Mouse (Mus musculus) limb, embryonic 15.5 days (tissue): ENCODE measurements around the gene Treml1. TPM values are rescaled to one million over a fixed set of nuclear protein-coding genes. Genes with fewer than 3 reads are reported as not detected.
"Not testable (repeated sequence)": the region's sequence is repeated elsewhere in the genome, so short reads cannot be mapped to it uniquely, and the experiment has no call there.

ENCODE experiments used
- ATAC-seq: fragments of 200-750 bp; cut with Nextera tagmentation; 2 replicates; pipeline ENCODE4 v1.8.0; 2017; ENCODE audit warnings: low read depth, moderate TSS enrichment; ENCODE audit not compliant: insufficient number of reproducible peaks, low FRiP score, low TSS enrichment
- H3K27ac ChIP-seq: fragments of 300-500 bp; sonication (generic); 2 replicates; pipeline ENCODE4 v1.5.1; 2015; ENCODE audit warnings: moderate library complexity, mild to moderate bottlenecking, inconsistent platforms
- H3K27me3 ChIP-seq: fragments of 300-500 bp; sonication (generic); 2 replicates; pipeline ENCODE4 v1.6.1; 2015; ENCODE audit warnings: inconsistent platforms
- H3K36me3 ChIP-seq: fragments of 300-500 bp; sonication (generic); 2 replicates; pipeline ENCODE4 v1.6.1; 2015; ENCODE audit warnings: inconsistent platforms
- H3K4me1 ChIP-seq: fragments of 300-500 bp; sonication (generic); 2 replicates; pipeline ENCODE4 v1.6.1; 2015; ENCODE audit warnings: inconsistent platforms
- H3K4me2 ChIP-seq: fragments of 300-500 bp; sonication (generic); 2 replicates; pipeline ENCODE4 v1.6.1; 2015; ENCODE audit warnings: mild to moderate bottlenecking, inconsistent platforms
- H3K4me3 ChIP-seq: fragments of 300-500 bp; sonication (generic); 2 replicates; pipeline ENCODE4 v1.5.1; 2015; ENCODE audit warnings: mild to moderate bottlenecking, inconsistent platforms
- H3K9ac ChIP-seq: fragments of 300-500 bp; sonication (generic); 2 replicates; pipeline ENCODE4 v1.6.1; 2015; ENCODE audit warnings: inconsistent platforms
- H3K9me3 ChIP-seq: fragments of 300-500 bp; sonication (generic); 2 replicates; pipeline ENCODE4 v1.6.1; 2016; ENCODE audit warnings: inconsistent platforms
- WGBS: fragments of 180-500 bp; shearing (Covaris S2); methylation state at CpG from one replicate; pipeline ENCODE4 v1.1.7; 2015; 5-methylcytosine and 5-hydroxymethylcytosine counted together
- polyA plus RNA-seq: library from polyadenylated mRNA; unstranded; fragments of >200 nt; fragmentation: Nextera tagmentation; extraction: Ambion mirVana; gene quantifications from 2 replicates; pipeline ENCODE4 v1.2.1, GENCODE M21; 2015

Treml1 gene
- 0.48 and 0.83 TPM in 2 replicates for polyA plus RNA-seq

DNA sequence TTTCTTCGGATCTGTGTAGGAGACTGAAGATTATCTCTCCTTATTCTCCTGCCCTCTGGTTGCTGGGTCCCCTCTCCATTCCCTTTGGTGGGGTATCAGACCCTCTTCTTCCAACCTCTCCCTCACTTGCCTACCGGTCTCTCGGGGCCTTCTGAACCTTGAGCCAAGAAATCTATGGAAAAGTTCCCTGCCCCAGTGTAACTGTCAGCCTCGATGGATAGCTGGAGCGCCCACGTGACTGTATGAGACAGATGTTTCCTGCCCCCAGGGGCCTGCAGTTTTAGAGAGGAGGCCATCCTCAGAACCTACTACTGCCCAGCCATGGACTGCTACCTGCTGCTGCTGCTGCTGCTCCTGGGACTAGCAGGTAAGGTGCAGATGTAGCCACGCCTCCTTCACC is at the start of gene Treml1:
Gene Treml1 (plus strand): TSS at position 301 of the 400 bp plus-strand sequence.
- H3K4me3 ChIP-seq, result no peak within 1 kb of the TSS
- H3K9ac ChIP-seq, result no peak within 1 kb of the TSS
- H3K9me3 ChIP-seq, result no peaks in the 10 kb centered on the region
- ATAC-seq, result peak; percentile 36; the same call in 1 of the 2 replicates
- H3K4me2 ChIP-seq, result no peak within 1 kb of the TSS
- no peak within 1 kb of the TSS for H3K27ac ChIP-seq
- H3K27me3 ChIP-seq, result no peaks in the 10 kb centered on the region
- no peaks in the 10 kb centered on the region for H3K36me3 ChIP-seq
- H3K4me1 ChIP-seq, result no peaks in the 10 kb centered on the region
- 70% methylated on average over 7 of the region's 7 CpGs for WGBS

DNA sequence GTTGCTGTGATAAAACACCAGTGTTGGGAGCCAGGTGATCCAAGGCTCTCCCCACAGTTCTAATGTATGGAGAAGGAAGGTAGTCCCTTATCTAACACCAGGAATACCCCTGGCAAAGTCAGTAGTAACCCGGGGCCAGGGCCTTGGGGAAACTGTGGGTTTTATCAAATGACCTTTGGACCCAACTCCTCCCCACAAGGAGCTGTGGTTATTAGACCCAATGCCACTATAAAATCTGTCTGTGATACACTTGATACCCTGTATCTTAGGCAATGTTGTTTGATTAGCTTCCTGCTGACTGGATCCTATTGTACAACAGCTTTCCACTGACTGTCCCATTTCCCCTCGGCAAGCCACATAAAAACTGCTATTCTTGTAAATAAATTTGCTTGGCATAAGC is 47.6 kb upstream of the Treml1 start:
- no peak overlapping the region for H3K4me2 ChIP-seq

DNA sequence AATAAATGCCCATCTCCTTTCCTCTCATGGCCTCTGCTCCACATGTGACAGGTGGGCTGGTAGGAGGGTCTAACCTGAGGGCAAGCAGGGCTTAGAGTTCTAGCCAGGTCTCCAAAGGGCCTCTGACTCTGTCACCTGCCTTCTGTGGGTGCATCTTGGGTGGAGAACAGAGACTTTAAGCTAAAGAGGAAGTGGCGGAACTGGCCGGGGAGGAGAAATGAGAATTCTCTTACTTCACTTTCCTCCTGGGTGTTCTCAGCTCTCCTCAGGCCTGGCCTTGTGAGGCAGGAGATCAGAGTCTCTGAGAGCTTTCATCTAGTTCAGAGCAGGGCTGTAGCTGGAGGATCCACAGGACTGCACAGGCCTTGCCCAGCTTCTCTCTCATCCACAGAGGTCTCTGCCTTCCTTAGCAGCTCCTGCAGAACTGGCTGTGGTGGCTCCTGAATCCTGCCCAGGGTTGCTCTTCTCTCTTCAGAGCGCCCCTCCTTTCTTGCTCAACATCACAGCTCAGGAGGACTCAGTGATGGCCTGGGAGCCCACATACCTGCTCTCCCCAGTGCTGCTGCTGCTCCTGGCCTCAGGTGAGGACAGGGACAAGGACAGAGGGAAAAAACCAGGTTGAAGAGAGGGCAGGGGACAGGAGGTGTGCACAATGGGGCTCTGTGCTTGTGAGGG is 43.7 kb upstream of the Treml1 start, which contains the start of gene B430306N03Rik:
Gene B430306N03Rik (plus strand): TSS at position 237 of the 675 bp plus-strand sequence.
- 76% methylated on average over 3 of the region's 3 CpGs for WGBS
- not testable (repeated sequence) for H3K27me3 ChIP-seq, H3K4me1 ChIP-seq, ATAC-seq, H3K4me3 ChIP-seq, H3K9ac ChIP-seq, H3K36me3 ChIP-seq, H3K27ac ChIP-seq, H3K4me2 ChIP-seq, H3K9me3 ChIP-seq

More for the DNA sequence above, 47.6 kb upstream of the Treml1 start:
- Histone ChIP-seq H3K9ac (no peak overlapping the region), H3K9me3 (no peaks in the 10 kb centered on the region), H3K36me3 (no peaks in the 10 kb centered on the region), H3K4me1 (no peaks in the 10 kb centered on the region), H3K4me3 (no peak overlapping the region), H3K27ac (no peak overlapping the region), H3K27me3 (no peaks in the 10 kb centered on the region)
- WGBS, result 60% methylated on average over 2 of the region's 2 CpGs
- ATAC-seq, result no peak

- H3K36me3 ChIP-seq, result no peaks in the 10 kb centered on the region
- ATAC-seq, result no peak
- 97% methylated on average over 1 of the region's 1 CpGs for WGBS
- no peaks in the 10 kb centered on the region for H3K4me1 ChIP-seq
- no peaks in the 10 kb centered on the region for H3K27me3 ChIP-seq
- no peak overlapping the region for H3K27ac ChIP-seq
- no peak overlapping the region for H3K4me3 ChIP-seq
- no peaks in the 10 kb centered on the region for H3K9me3 ChIP-seq
- no peak overlapping the region for H3K4me2 ChIP-seq
- H3K9ac ChIP-seq, result no peak overlapping the region
Measured at GRCm38 (mm10) chr17:48318686-48319085, 41.0 kb upstream of the Treml1 start.

DNA sequence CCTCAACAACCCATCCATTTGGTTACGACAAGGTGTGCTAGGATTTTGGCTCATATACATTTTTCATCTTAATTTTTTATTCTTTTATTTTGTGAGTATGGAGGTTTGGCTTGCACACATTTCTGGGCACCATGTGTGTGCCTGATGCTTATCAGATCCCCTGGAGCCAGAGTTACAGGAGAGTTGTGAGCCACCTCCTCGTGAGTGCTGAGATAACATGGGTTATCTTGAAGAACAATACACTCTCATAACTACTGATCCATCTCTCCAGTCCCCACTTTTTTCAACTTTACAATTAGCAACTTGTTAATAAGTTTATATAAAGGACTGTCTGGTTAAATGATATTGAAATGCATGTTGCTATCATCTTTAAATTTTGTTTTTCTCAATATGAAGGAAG is 38.4 kb upstream of the Treml1 start:
- no peaks in the 10 kb centered on the region for H3K36me3 ChIP-seq
- 74% methylated on average over 2 of the region's 2 CpGs for WGBS
- no peak for ATAC-seq

GRCm38 (mm10) chr17:48323236-48323635 is 36.5 kb upstream of the Treml1 start:
- H3K27me3 ChIP-seq, result no peaks in the 10 kb centered on the region
- 81% methylated on average over 3 of the region's 3 CpGs for WGBS
- ATAC-seq, result no peak

More for the DNA sequence above, 38.4 kb upstream of the Treml1 start:
- H3K4me2 ChIP-seq, result no peak overlapping the region
- no peaks in the 10 kb centered on the region for H3K9me3 ChIP-seq
- no peaks in the 10 kb centered on the region for H3K27me3 ChIP-seq
- no peak overlapping the region for H3K4me3 ChIP-seq
- no peak overlapping the region for H3K27ac ChIP-seq
- H3K4me1 ChIP-seq, result peaks cover 4% of the 10 kb centered on the region; the same call in 1 of the 2 replicates
- H3K9ac ChIP-seq, result no peak overlapping the region

DNA sequence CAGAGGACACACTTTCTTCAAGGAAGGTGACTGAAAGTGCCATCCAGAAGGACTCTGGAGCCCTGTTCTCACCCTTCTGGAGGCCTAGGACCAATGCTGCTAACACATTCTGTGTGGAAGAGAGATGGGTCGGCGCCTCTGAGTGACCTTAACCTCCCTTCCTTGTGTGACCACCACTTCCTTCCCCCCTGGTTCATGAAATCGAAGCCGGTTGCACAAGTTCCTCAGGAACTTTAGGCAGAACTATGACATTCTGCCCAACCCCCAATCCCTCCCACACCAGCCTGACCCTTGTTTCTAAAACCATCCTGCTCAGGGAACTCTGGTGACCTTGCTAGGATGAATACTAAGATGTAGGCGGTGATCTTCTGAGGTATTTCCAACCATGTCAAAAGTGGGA is 35.5 kb upstream of the Treml1 start:
- no peaks in the 10 kb centered on the region for H3K9me3 ChIP-seq
- no peak overlapping the region for H3K9ac ChIP-seq
- H3K27ac ChIP-seq, result no peak overlapping the region
- no peak overlapping the region for H3K4me3 ChIP-seq
- H3K27me3 ChIP-seq, result no peaks in the 10 kb centered on the region
- H3K4me1 ChIP-seq, result peaks cover 6% of the 10 kb centered on the region; the same call in 1 of the 2 replicates
- ATAC-seq, result no peak
- no peaks in the 10 kb centered on the region for H3K36me3 ChIP-seq
- H3K4me2 ChIP-seq, result no peak overlapping the region
- WGBS, result 93% methylated on average over 5 of the region's 5 CpGs

More at GRCm38 (mm10) chr17:48323236-48323635, 36.5 kb upstream of the Treml1 start:
- H3K36me3 ChIP-seq, result no peaks in the 10 kb centered on the region
- no peak overlapping the region for H3K27ac ChIP-seq
- no peak overlapping the region for H3K4me3 ChIP-seq
- H3K9ac ChIP-seq, result no peak overlapping the region
- H3K9me3 ChIP-seq, result no peaks in the 10 kb centered on the region
- H3K4me1 ChIP-seq, result peaks cover 6% of the 10 kb centered on the region; the same call in 1 of the 2 replicates
- no peak overlapping the region for H3K4me2 ChIP-seq

- WGBS, result 88% methylated on average over 6 of the region's 6 CpGs
- Histone ChIP-seq H3K4me3 (no peak overlapping the region), H3K4me2 (no peak overlapping the region)
Measured at GRCm38 (mm10) chr17:48325093-48325492, 34.6 kb upstream of the Treml1 start.

GRCm38 (mm10) chr17:48325638-48326037 is 34.1 kb upstream of the Treml1 start:
- no peak overlapping the region for H3K27ac ChIP-seq
- ATAC-seq, result no peak
- H3K4me3 ChIP-seq, result no peak overlapping the region
- no peaks in the 10 kb centered on the region for H3K27me3 ChIP-seq
- no peaks in the 10 kb centered on the region for H3K9me3 ChIP-seq
- H3K4me2 ChIP-seq, result no peak overlapping the region
- no peak overlapping the region for H3K9ac ChIP-seq
- 82% methylated on average over 11 of the region's 11 CpGs for WGBS
- no peaks in the 10 kb centered on the region for H3K36me3 ChIP-seq
- peaks cover 6% of the 10 kb centered on the region; the same call in 1 of the 2 replicates for H3K4me1 ChIP-seq

More at GRCm38 (mm10) chr17:48325093-48325492, 34.6 kb upstream of the Treml1 start:
- Histone ChIP-seq H3K27me3 (no peaks in the 10 kb centered on the region), H3K27ac (no peak overlapping the region), H3K4me1 (peaks cover 6% of the 10 kb centered on the region; the same call in 1 of the 2 replicates), H3K36me3 (no peaks in the 10 kb centered on the region), H3K9ac (no peak overlapping the region), H3K9me3 (no peaks in the 10 kb centered on the region)
- ATAC-seq, result no peak

DNA sequence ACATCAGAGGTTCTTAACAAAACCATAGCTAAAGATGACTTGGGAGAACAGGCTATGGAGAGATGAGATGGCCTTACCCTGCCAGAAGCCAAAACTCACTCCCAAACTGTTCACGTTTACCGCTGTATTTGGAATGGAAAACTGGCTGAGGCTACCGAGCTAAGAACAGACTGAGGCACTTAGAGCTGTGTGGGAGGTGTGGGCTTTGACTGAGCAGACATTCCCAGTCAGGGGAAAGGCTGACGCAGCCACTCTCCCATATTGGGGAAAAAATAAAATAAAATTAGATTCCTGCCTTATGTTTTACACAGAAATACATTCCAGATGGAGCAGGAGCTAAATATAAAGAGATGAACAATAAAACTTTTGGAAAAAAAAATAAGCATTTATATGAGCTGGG is 33.1 kb upstream of the Treml1 start:
- Histone ChIP-seq H3K27me3 (no peaks in the 10 kb centered on the region), H3K9me3 (no peaks in the 10 kb centered on the region), H3K4me1 (peaks cover 6% of the 10 kb centered on the region; the same call in 1 of the 2 replicates), H3K4me2 (no peak overlapping the region), H3K36me3 (no peaks in the 10 kb centered on the region), H3K9ac (no peak overlapping the region), H3K4me3 (no peak overlapping the region), H3K27ac (peak overlapping the region; percentile 79)
- WGBS, result 40% methylated on average over 4 of the region's 4 CpGs
- peak; percentile 50; the same call in 1 of the 2 replicates for ATAC-seq

GRCm38 (mm10) chr17:48332524-48332923 is 27.2 kb upstream of the Treml1 start:
- Histone ChIP-seq H3K9ac (no peak overlapping the region), H3K27ac (no peak overlapping the region), H3K4me1 (no peaks in the 10 kb centered on the region), H3K36me3 (no peaks in the 10 kb centered on the region), H3K27me3 (no peaks in the 10 kb centered on the region), H3K4me3 (no peak overlapping the region), H3K9me3 (no peaks in the 10 kb centered on the region), H3K4me2 (no peak overlapping the region)
- ATAC-seq, result no peak
- WGBS, result 85% methylated on average over 2 of the region's 2 CpGs

DNA sequence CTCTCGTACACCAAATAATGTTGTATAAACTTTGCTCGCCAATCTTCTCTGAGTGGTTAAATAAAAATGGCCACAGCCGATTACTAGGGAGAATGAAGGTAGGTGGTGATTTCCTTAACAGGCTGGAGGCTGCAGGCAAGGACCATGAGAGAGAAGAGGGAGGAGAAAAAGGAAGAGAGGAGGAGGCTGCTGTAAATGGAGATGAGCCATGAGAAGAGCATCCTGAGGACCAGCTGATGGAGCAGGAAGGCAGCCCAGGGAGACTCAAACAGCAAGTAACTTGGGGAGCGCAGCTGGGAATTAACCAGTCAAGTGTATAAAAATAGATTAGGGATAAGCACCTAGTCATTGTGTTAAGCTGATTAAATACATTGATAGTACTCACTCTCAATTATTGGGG is 25.5 kb upstream of the Treml1 start:
- no peak overlapping the region for H3K4me3 ChIP-seq
- no peak for ATAC-seq
- H3K4me2 ChIP-seq, result no peak overlapping the region
- H3K9me3 ChIP-seq, result no peaks in the 10 kb centered on the region
- H3K27ac ChIP-seq, result no peak overlapping the region
- 85% methylated on average over 4 of the region's 4 CpGs for WGBS
- no peaks in the 10 kb centered on the region for H3K36me3 ChIP-seq
- H3K27me3 ChIP-seq, result no peaks in the 10 kb centered on the region
- no peak overlapping the region for H3K9ac ChIP-seq
- H3K4me1 ChIP-seq, result no peaks in the 10 kb centered on the region
